Comparison of ENCODE assay signal across 8 mouse cellular contexts in genomic region chr1:177440981-177441491, GRCm38 (mm10). TPM values are rescaled to one million over a fixed set of nuclear protein-coding genes. Genes with fewer than 3 reads are reported as not detected.
A peak's percentile ranks its signal among the peaks of the same experiment; 100 is the strongest.
DNase-seq lines count a peak whose midpoint lies in the region; ATAC-seq and TF ChIP-seq lines count a peak whose summit lies in the region.

No protein-coding gene starts in this region.

- no peak for DNase-seq in gastrocnemius, adult 2 months
- DNase-seq in gastrocnemius, postnatal 4 days (ENCODE audit: low spot score in 2 of 2), result no peak
- peak; percentile 3 for DNase-seq in fat pad, adult 2 months (ENCODE audit: extremely low read depth, low read depth, low spot score)
- DNase-seq in limb, embryonic 11.5 days (ENCODE audit: low spot score), result no peak
- no peak for DNase-seq in ovary, postnatal 10 days (ENCODE audit: low spot score)
- no peak for DNase-seq in left cerebral cortex, postnatal 25 days (ENCODE audit: low spot score in 2 of 2)

- peak overlapping the region; percentile 76 for H3K9ac ChIP-seq in limb, embryonic 11.5 days (ENCODE audit: low read length)
- peak overlapping the region; percentile 76 for H3K9ac ChIP-seq in stomach, embryonic 14.5 days (replicated peaks; ENCODE audit: low read depth, low read length)

- H3K27me3 ChIP-seq in limb, embryonic 11.5 days (ENCODE audit: control insufficient read depth, insufficient read depth, low read length), result no peaks in the 10 kb centered on the region
- no peaks in the 10 kb centered on the region for H3K27me3 ChIP-seq in stomach, embryonic 14.5 days (ENCODE audit: control insufficient read depth, insufficient read depth, low read length)

- peak overlapping the region; percentile 82 for H3K4me3 ChIP-seq in gastrocnemius, adult 2 months
- H3K4me3 ChIP-seq in limb, embryonic 11.5 days (ENCODE audit: low read depth, low read length), result peak overlapping the region; percentile 73
- peak overlapping the region; percentile 69 for H3K4me3 ChIP-seq in stomach, embryonic 14.5 days (ENCODE audit: low read depth, low read length)

- H3K36me3 ChIP-seq in limb, embryonic 11.5 days (ENCODE audit: control insufficient read depth, insufficient read depth, low read length), result no peaks in the 10 kb centered on the region
- no peaks in the 10 kb centered on the region for H3K36me3 ChIP-seq in stomach, embryonic 14.5 days (ENCODE audit: control insufficient read depth, insufficient read depth, low read length)

- TF ChIP-seq CTCF in gastrocnemius, adult 2 months (IDR thresholded peaks at IDR 0.05), result no peak

- intact Hi-C loops in gastrocnemius, adult 2 months (cut with DNase I), result loop anchor here (5.0 to 10.0 kb wide), 5 partner anchors 184 to 1746 kb away; partner anchors contain the start of genes Adss, Akt3, Catspere2 and Chml
- intact Hi-C loops in left cerebral cortex, postnatal 25 days (cut with DNase I), result loop anchor here (5.0 to 10.0 kb wide), 5 partner anchors 134 to 556 kb away; no protein-coding TSS in a partner anchor

- no peaks in the 10 kb centered on the region for H3K9me3 ChIP-seq in limb, embryonic 11.5 days (ENCODE audit: control insufficient read depth, low read length)
- no peaks in the 10 kb centered on the region for H3K9me3 ChIP-seq in stomach, embryonic 14.5 days (ENCODE audit: control insufficient read depth, low read depth, low read length)

- H3K4me2 ChIP-seq in limb, embryonic 11.5 days (ENCODE audit: low read depth, severe bottlenecking), result peak overlapping the region; percentile 66
- peak overlapping the region; percentile 56 for H3K4me2 ChIP-seq in stomach, embryonic 14.5 days (replicated peaks; ENCODE audit: low read depth, low read length)

- ATAC-seq in CD4-positive, CD25-positive, alpha-beta regulatory T cell, adult 4 months, result peak; percentile 14
- ATAC-seq in limb, embryonic 11.5 days (ENCODE audit: insufficient number of reproducible peaks, low FRiP score, low TSS enrichment, low read depth), result no peak
- no peak for ATAC-seq in stomach, embryonic 14.5 days (ENCODE audit: insufficient number of reproducible peaks, insufficient read depth, low FRiP score, low read depth)

- peak overlapping the region; percentile 99 for H3K27ac ChIP-seq in gastrocnemius, adult 2 months
- peak overlapping the region; percentile 90 for H3K27ac ChIP-seq in limb, embryonic 11.5 days (replicated peaks; ENCODE audit: low read depth, low read length)
- H3K27ac ChIP-seq in stomach, embryonic 14.5 days (ENCODE audit: low read length), result peak overlapping the region; percentile 98

- WGBS in limb, embryonic 11.5 days, result under 1% methylated on average over 6 of the region's 6 CpGs
- under 1% methylated on average over 6 of the region's 6 CpGs for WGBS in stomach, embryonic 14.5 days

- peaks cover 9% of the 10 kb centered on the region; the same call in 1 of the 2 replicates for H3K4me1 ChIP-seq in limb, embryonic 11.5 days (ENCODE audit: control insufficient read depth, insufficient read depth, low read length)
- H3K4me1 ChIP-seq in stomach, embryonic 14.5 days (ENCODE audit: control insufficient read depth, insufficient read depth, low read length), result peaks cover 8% of the 10 kb centered on the region

RNA-seq across cellular contexts. Expression of gene Zbtb18, which starts 1.1 kb away (rescaled TPM):
- total RNA-seq in gastrocnemius, adult 2 months (2021), result 100 to 1,000 TPM in 1 of 2 experiments, 10 to 100 TPM in 1; 97.8 to 110 TPM
- total RNA-seq in gastrocnemius, postnatal 4 days (2021), result 100 to 1,000 TPM in 1 of 2 experiments, 10 to 100 TPM in 1; 97.8 to 101 TPM
- polyA plus RNA-seq in CD4-positive, CD25-positive, alpha-beta regulatory T cell, adult 4 months (2017; shearing (Covaris generic)), result 1 to 10 TPM; 1.7 to 3.2 TPM
- polyA plus RNA-seq in limb, embryonic 11.5 days (2014; fragmentation: Nextera tagmentation; extraction: Ambion mirVana), result 1.6 and 2.0 TPM in 2 replicates
- polyA plus RNA-seq in stomach, embryonic 14.5 days (2014; fragmentation: Nextera tagmentation; extraction: Ambion mirVana), result 3.2 and 6.6 TPM in 2 replicates
- total RNA-seq in left cerebral cortex, postnatal 25 days (2021), result 100 to 1,000 TPM; 359 to 413 TPM
